Mouse (Mus musculus): Measurements from ENCODE around the gene Zc3h7a.

DNA sequence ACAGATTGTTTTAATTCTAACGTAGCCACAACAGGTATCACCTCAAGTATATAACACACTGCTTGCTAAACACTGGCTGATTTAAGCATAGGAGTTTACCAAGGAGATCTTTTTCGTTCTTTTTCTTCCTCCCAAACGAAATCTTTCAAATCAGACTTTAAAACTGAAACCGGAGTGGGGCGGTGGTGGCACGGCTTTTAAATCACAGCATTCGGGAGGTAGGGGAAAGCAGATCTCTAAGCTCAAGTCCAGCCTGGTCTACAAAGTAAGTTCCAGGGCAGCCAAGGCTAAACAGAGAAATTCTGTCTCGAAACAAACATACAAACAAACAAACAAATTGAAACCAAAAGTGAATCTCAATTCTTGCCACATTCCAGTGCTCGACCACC lies 1.1 kb downstream of the Zc3h7a start:
- TF ChIP-seq EP300 (IDR thresholded peaks at IDR 0.05; ENCODE audit: low read depth) (no peak), CTCF (IDR thresholded peaks at IDR 0.05; ENCODE audit: low read depth) (no peak)
